Mouse (Mus musculus) Patski (cell line): Measurements from ENCODE around the gene Mmp21. TPM values are rescaled to one million over a fixed set of nuclear protein-coding genes. Genes with fewer than 3 reads are reported as not detected.
A peak's percentile ranks its signal among the peaks of the same experiment; 100 is the strongest.

ENCODE experiments used
- ATAC-seq: fragments of 100-300 bp; one replicate; pipeline ENCODE4 v1.8.0; 2021
- CTCF ChIA-PET: fragments of 350-600 bp; sonication (Branson Sonifier 250); formaldehyde crosslinking; loops from one replicate; lab custom pipeline; 2022; ENCODE audit warnings: inconsistent platforms; lab: Charles Lee
- POLR2A ChIA-PET: fragments of 350-600 bp; sonication (Branson Sonifier 250); formaldehyde crosslinking; loops from one replicate; lab custom pipeline; 2022; ENCODE audit warnings: antibody characterized with exemption, inconsistent platforms; lab: Charles Lee
- DNase-seq: peaks from one replicate; pipeline ENCODE4 v3.0.0-alpha.2; 2011; ENCODE audit warnings: low read depth, low spot score
- H3K27me3 ChIP-seq: fragments of 371-371 bp; one replicate; pipeline ENCODE4 v1.5.1; 2021
- CTCF ChIP-seq: fragments of 100-300 bp; IDR thresholded peaks from one replicate; pipeline ENCODE4 v1.5.1; 2021
- in situ Hi-C: fragments of 300-500 bp; cut with MboI; formaldehyde crosslinking; loops from 3 replicates; pipeline ENCODE4 v1.11.1; 2018; ENCODE audit warnings: low pct_unique_long_range_greater_than_20kb, mixed read lengths
- polyA plus RNA-seq: library from polyadenylated mRNA; unstranded; gene quantifications from one replicate; pipeline ENCODE4 v1.2.3, GENCODE M21; 2021

The Mmp21 gene
- polyA plus RNA-seq, 1 experiment from 2014 or later = not detected

DNA sequence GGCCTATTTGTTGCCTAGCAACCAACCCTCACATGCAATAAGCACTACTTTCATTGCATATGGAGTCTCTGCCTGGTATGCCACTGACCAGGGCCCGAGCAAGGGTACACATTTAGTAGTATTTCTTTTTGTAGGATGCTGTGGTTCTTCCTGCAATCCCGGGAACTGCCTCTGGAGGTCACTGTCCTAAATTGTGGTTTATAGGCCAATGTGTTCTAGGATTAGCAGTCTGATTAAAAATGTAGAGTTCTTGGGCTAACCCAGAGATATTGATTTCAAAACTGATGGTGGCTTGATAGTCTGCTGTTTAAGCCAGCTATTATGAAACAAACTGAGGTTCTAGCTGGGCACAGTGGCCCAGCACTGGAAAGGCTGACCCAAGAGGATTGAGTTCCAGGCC is 47.4 kb downstream of the Mmp21 start:
- TF ChIP-seq CTCF = peak; percentile 69
- DNase-seq = no peak
- no peaks in the 10 kb centered on the region for H3K27me3 ChIP-seq
- in situ Hi-C loops = loop anchor here (10.0 kb wide), 2 partner anchors 318 to 468 kb away; no protein-coding TSS in a partner anchor
- no peak for ATAC-seq
- ChIA-PET CTCF (interaction anchor here (1.0 to 1.3 kb wide), 2 partner anchors 522 to 626 kb away, joined by 3 read pairs; no protein-coding TSS in a partner anchor), POLR2A (no interaction called here)

DNA sequence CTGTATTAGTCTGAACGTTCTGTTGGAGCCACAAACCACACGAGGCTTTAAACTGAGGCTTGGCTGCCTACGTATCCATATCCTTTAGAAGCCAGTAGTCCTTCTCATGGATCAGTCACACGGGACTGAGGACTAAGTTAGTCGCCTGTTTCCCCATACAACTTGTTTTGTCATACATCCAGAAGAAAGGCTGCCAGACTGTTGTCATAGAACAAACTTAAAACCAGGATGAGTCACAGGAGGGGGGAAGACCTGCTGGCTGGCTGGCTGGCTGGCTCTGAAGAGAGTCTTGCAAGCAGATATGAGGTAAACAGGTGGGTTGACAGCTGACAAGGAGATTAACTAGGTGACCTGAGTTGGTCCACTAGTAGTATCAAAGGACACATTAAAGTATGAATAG is 49.0 kb downstream of the Mmp21 start:
- ATAC-seq (no peak), DNase-seq (no peak)
- in situ Hi-C loops = loop anchor here (10.0 kb wide), 2 partner anchors 316 to 466 kb away; no protein-coding TSS in a partner anchor
- CTCF ChIA-PET = interaction anchor here (1.3 kb wide), 1 partner anchor 14 kb away, joined by 4 read pairs; no protein-coding TSS in a partner anchor
- no peaks in the 10 kb centered on the region for H3K27me3 ChIP-seq
- POLR2A ChIA-PET = no interaction called here
- TF ChIP-seq CTCF = no peak

DNA sequence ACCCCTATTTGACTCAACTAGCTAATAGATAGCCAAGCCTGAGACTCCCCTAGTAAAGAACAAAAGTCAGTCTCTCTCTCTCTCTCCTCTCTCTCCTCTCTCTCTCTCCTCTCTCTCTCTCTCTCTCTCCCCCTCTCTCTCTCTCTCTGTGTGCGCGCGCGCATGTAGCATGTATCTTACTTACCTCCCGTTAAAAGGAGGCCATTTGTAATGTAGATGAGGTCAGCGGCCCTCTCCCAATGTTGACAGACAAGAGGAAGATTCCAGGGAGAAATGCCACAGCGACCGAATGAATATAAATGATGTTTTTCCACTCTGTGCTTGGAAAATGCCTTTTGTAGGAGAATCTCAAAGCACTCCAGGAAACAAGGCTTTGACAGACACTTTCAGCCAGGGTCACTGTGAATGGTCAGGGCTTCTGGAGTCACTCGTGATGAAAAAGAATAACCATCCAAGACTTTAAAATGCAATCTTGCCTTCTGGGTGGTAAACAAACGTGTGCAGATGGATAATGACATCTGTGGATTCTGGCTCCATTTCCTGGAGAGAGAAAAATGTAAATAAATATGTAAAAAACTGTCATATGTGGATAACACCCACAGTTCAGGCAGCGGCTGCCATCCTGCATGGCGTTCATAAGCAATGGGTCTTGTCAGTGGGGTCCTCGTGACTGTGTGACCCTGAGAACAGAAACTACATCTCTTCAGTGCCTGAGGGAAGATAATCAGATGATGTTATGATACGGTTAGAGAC is 52.5 kb downstream of the Mmp21 start:
- no peak for TF ChIP-seq CTCF
- ATAC-seq (no peak), DNase-seq (no peak)
- CTCF ChIA-PET = interaction anchor here (1.4 kb wide), 1 partner anchor 10 kb away, joined by 4 read pairs; the partner anchor contains the start of gene Edrf1
- in situ Hi-C loops = no loop called here
- POLR2A ChIA-PET = no interaction called here
- H3K27me3 ChIP-seq = no peaks in the 10 kb centered on the region

Other genes starting within 250 kb of the Mmp21 start
- gene Tex36, start 77.9 kb downstream of the Mmp21 start, polyA plus RNA-seq = not detected
- 24.1 TPM for gene Edrf1, start 42.5 kb downstream of the Mmp21 start, polyA plus RNA-seq
- 62.9 TPM for gene Bccip, start 29.3 kb upstream of the Mmp21 start, polyA plus RNA-seq
- gene Uros, start 30.0 kb upstream of the Mmp21 start, polyA plus RNA-seq = 24.1 TPM
- 2.4 TPM for gene Fank1, start 96.8 kb upstream of the Mmp21 start, polyA plus RNA-seq
- 45.6 TPM for gene Dhx32, start 102.7 kb upstream of the Mmp21 start, polyA plus RNA-seq